Mouse (Mus musculus) intestine, postnatal 0 days (tissue): ENCODE measurements around the gene Prkar1b. TPM values are rescaled to one million over a fixed set of nuclear protein-coding genes. Genes with fewer than 3 reads are reported as not detected.

Experiments used
- ATAC-seq: fragments of 200-750 bp; cut with Nextera tagmentation; 2 replicates; pipeline ENCODE4 v1.8.0; 2017; ENCODE audit warnings: mild to moderate bottlenecking, moderate TSS enrichment, moderate library complexity
- H3K27ac ChIP-seq: fragments of 300-500 bp; sonication (generic); 2 replicates; pipeline ENCODE4 v1.5.1; 2014; ENCODE audit warnings: mild to moderate bottlenecking, low read depth, low read length, moderate library complexity
- H3K27me3 ChIP-seq: fragments of 300-500 bp; sonication (generic); replicated peaks from 2 replicates; pipeline ENCODE4 v1.6.1; 2014; ENCODE audit warnings: low read length, mixed read lengths; ENCODE audit not compliant: control insufficient read depth, insufficient read depth
- H3K36me3 ChIP-seq: fragments of 300-500 bp; sonication (generic); 2 replicates; pipeline ENCODE4 v1.6.1; 2014; ENCODE audit warnings: mild to moderate bottlenecking, moderate library complexity; ENCODE audit not compliant: control insufficient read depth, insufficient read depth
- H3K4me1 ChIP-seq: fragments of 300-500 bp; sonication (generic); replicated peaks from 2 replicates; pipeline ENCODE4 v1.6.1; 2014; ENCODE audit warnings: antibody characterized with exemption, low read length, mixed read lengths; ENCODE audit not compliant: control insufficient read depth, insufficient read depth
- H3K4me2 ChIP-seq: fragments of 300-500 bp; sonication (generic); replicated peaks from 2 replicates; pipeline ENCODE4 v1.6.1; 2014; ENCODE audit warnings: low read depth, mild to moderate bottlenecking, moderate library complexity
- H3K4me3 ChIP-seq: fragments of 300-500 bp; sonication (generic); 2 replicates; pipeline ENCODE4 v1.5.1; 2014; ENCODE audit warnings: low read depth, low read length
- H3K9ac ChIP-seq: fragments of 300-500 bp; sonication (generic); 2 replicates; pipeline ENCODE4 v1.6.1; 2014; ENCODE audit warnings: mild to moderate bottlenecking, low read depth, low read length
- H3K9me3 ChIP-seq: fragments of 300-500 bp; sonication (generic); 2 replicates; pipeline ENCODE4 v1.6.1; 2016; ENCODE audit warnings: mixed run types; ENCODE audit not compliant: control insufficient read depth
- CTCF ChIP-seq: sonication (generic); IDR thresholded peaks from 2 replicates; pipeline ENCODE4 v1.5.1; 2016; ENCODE audit warnings: low read depth, mild to moderate bottlenecking, control low read depth, antibody characterized with exemption, moderate library complexity
- WGBS: fragments of 180-500 bp; shearing (Covaris S2); extraction: QIAGEN DNeasy Blood & Tissue Kit; methylation state at CpG from one replicate; pipeline ENCODE4 v1.1.7; 2014; 5-methylcytosine and 5-hydroxymethylcytosine counted together
- polyA plus RNA-seq: library from polyadenylated mRNA; unstranded; fragments of >200 nt; fragmentation: Nextera tagmentation; extraction: Ambion mirVana; gene quantifications from 2 replicates; pipeline ENCODE4 v1.2.1, GENCODE M21; 2015

Gene Prkar1b
- polyA plus RNA-seq, 1 experiment from 2014 or later, result 10.0 TPM

DNA sequence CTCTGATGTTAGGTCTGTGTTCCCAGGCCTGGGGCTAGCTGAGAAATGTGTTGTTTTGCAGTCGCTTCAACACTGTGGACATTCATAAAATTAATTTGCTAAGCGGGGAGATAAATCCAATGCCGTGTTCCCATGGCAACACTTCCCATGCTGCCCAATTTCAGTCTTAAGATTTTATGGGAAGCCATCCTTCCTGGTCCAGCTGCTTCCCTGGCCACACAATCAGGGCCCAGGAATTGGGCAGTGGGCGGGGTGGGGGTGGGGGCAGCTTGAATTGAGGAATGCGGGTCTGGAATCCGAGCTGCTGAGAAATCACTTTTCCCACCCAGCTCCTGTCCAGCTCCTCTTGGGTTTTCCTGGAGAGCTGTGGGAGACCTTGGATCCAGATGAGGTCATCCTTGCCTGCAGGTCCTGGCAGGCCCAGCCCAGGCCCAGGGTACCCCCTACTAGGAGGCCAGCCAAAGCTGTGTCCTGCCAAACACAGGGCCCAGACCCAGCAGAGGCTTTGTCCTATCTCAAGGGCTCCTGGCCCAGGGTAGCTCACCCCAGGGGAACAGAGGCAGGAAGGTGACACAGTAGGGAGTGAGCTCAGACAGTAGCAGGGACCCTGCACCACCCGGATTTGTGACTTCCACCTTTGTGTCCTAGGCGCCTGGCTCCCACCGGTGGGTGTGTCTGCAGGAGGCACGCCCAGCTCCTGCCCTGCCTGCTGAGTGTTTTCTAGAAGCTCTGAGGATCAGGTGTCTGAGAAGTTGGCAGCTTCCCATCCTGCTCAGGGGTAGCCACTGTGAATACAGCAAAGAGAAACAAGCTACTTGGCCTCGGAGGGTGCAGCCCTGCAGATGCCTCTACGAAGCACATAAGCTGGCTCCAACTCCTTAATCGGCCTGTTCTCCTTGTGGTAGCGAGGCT lies 116.1 kb downstream of the Prkar1b start:
- peak; percentile 38; the same call in 1 of the 2 replicates for ATAC-seq
- Histone ChIP-seq H3K9me3 (no peaks in the 10 kb centered on the region), H3K4me1 (no peaks in the 10 kb centered on the region), H3K4me3 (no peak overlapping the region), H3K27me3 (no peaks in the 10 kb centered on the region), H3K27ac (no peak overlapping the region), H3K9ac (no peak overlapping the region), H3K4me2 (no peak overlapping the region), H3K36me3 (0 out of 2 replicates have a peak, but pooled peaks cover 4% of the 10 kb centered on the region)
- 47% methylated on average over 14 of the region's 14 CpGs for WGBS
- no peak for TF ChIP-seq CTCF

DNA sequence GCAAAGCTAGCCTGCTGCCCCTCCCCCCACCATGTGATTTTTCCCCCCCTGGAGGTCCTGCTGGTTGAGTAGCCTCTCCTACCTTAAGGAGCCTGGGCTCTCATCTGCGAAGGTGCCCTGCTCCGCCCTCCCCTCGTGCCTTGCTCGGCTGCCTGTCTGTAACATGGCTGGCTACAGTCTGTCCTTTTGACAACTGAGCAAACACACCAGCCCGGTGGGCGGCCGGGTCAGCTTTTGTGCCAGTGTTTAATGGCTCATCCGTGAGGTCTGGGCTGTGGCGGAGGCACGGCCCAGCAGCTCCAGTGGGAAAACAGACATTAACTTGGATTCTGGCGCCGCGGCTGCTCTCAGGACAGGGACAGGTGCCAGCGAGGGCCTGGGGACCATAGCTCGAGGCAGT lies 122.2 kb downstream of the Prkar1b start:
- 0 out of 2 replicates have a peak, but pooled peaks cover 4% of the 10 kb centered on the region for H3K36me3 ChIP-seq
- ATAC-seq, result no peak
- no peak for TF ChIP-seq CTCF
- no peaks in the 10 kb centered on the region for H3K9me3 ChIP-seq
- no peak overlapping the region for H3K4me3 ChIP-seq
- WGBS, result 46% methylated on average over 15 of the region's 15 CpGs
- H3K27ac ChIP-seq, result no peak overlapping the region
- H3K4me2 ChIP-seq, result no peak overlapping the region
- no peaks in the 10 kb centered on the region for H3K4me1 ChIP-seq
- H3K9ac ChIP-seq, result no peak overlapping the region
- H3K27me3 ChIP-seq, result no peaks in the 10 kb centered on the region

DNA sequence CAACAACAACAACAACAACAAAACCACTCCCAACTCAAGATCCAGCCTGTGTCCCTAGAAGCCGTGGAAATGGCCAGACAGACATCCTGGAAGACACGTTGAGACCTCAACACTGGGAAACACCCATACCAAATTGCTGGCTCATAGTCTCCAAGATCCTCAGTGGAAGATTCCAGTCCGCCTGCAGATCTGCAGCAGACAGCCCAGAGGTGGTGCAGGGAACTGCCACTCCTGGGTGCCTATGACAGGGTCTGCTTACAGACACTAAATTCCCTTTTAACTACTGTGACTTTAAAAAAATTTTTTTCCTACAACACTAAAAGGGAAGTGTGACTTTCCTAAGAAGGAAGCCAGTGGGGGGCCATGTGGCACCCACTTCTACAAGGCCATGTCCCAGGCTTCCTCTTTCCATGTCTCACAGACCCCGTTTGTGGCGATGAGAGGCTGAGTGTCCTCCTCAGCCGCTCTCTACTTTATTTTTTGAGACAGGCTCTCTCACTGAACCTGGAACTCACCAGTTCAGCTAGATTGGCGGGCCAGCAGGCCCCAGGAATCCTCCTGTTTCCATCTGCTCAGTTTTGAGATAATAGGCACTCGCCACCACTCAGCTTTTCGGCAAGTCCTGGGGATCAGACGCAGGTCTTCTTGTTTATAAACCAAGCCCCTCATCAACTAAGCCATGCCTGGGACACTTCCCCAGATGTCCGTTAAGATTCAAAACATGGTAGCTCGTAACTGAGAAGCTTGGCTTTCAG lies 125.3 kb downstream of the Prkar1b start:
- no peaks in the 10 kb centered on the region for H3K4me1 ChIP-seq
- WGBS, result 76% methylated on average over 12 of the region's 12 CpGs
- no peak overlapping the region for H3K9ac ChIP-seq
- no peak; the same call in 1 of the 2 replicates for TF ChIP-seq CTCF
- no peak overlapping the region for H3K4me3 ChIP-seq
- no peaks in the 10 kb centered on the region for H3K27me3 ChIP-seq
- no peak for ATAC-seq
- no peak overlapping the region for H3K4me2 ChIP-seq
- H3K27ac ChIP-seq, result no peak overlapping the region
- H3K9me3 ChIP-seq, result no peaks in the 10 kb centered on the region
- H3K36me3 ChIP-seq, result no peaks in the 10 kb centered on the region

DNA sequence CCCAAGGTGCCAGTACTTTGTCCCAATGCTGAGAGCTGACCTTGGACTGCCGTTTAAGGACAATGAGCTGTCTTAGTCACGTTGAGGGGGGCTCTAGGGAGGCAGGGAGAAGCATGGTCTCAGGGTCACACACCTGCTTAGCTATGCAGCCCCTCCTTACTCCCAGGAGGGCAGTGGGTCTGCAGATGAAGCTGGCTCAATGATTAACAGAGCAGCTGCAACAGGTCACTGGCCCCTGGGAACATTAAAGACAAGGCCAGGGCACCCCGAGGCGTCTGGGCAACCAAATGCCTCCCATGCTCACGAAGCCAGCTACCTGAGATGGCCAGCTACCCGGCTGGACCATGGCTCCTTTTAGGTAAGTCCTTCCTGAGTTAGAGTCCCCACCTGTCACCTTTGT lies 129.2 kb downstream of the Prkar1b start:
- Histone ChIP-seq H3K36me3 (no peaks in the 10 kb centered on the region), H3K27ac (no peak overlapping the region), H3K27me3 (no peaks in the 10 kb centered on the region), H3K9ac (no peak overlapping the region), H3K4me3 (no peak overlapping the region), H3K4me2 (no peak overlapping the region), H3K9me3 (no peaks in the 10 kb centered on the region), H3K4me1 (no peaks in the 10 kb centered on the region)
- no peak for ATAC-seq
- no peak for TF ChIP-seq CTCF
- WGBS, result 47% methylated on average over 6 of the region's 6 CpGs

GRCm38 (mm10) chr5:139017371-139018124 lies 132.3 kb downstream of the Prkar1b start:
- ATAC-seq, result no peak
- Histone ChIP-seq H3K4me3 (no peak overlapping the region), H3K27me3 (no peaks in the 10 kb centered on the region), H3K4me1 (no peaks in the 10 kb centered on the region), H3K36me3 (no peaks in the 10 kb centered on the region), H3K4me2 (no peak overlapping the region), H3K27ac (no peak overlapping the region), H3K9ac (no peak overlapping the region), H3K9me3 (no peaks in the 10 kb centered on the region)
- 80% methylated on average over 15 of the region's 15 CpGs for WGBS
- 0 out of 2 replicates have a peak, but pooled peaks have one; percentile 19 for TF ChIP-seq CTCF
